9 mouse cellular contexts compared by ENCODE assay signal in the genomic region with DNA sequence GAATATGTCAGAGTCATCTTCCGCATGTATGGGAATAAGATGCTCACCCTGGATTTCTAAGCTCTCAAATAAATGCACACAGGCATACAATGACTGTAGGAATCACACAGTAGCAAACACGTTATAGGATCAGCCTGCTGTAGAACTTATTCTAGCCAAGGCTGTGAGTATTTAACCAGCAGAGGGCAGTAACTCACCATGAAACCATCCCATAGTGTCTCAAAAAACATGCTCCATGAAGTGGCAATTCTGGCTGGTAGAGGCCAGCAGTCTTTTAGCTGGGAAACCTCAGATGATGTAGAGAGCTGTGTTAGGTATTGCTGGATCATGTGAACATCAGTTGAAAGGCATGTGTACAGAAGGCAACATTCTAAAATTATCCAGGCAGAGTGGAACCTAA. TPM values are rescaled to one million over a fixed set of nuclear protein-coding genes. Genes with fewer than 3 reads are reported as not detected.
DNase-seq lines count a peak whose midpoint lies in the region; ATAC-seq and TF ChIP-seq lines count a peak whose summit lies in the region.
"Had no signal": no experiment of that assay in that cellular context is flagged by ENCODE, and none has a peak within 500 bp of the region (broad histone marks: within the 10 kb centered on the region; RNA-seq: fewer than 3 reads in every experiment).

No protein-coding gene starts in this region.

- no peaks in the 10 kb centered on the region for H3K27me3 ChIP-seq in lung, embryonic 14.5 days (ENCODE audit: insufficient read depth, low read length)
- no peaks in the 10 kb centered on the region for H3K27me3 ChIP-seq in embryonic facial prominence, embryonic 14.5 days (replicated peaks; ENCODE audit: control insufficient read depth, insufficient read depth, low read length)
- no peaks in the 10 kb centered on the region for H3K27me3 ChIP-seq in intestine, embryonic 16.5 days (replicated peaks; ENCODE audit: control insufficient read depth, insufficient read depth, low read length)
- H3K27me3 ChIP-seq: neural tube, embryonic 12.5 days had no signal

- WGBS in lung, embryonic 14.5 days, result 40% methylated on average over 2 of the region's 2 CpGs
- WGBS in lung, adult 2 months, result 31% methylated on average over 2 of the region's 2 CpGs
- WGBS in embryonic facial prominence, embryonic 14.5 days, result 40% methylated on average over 2 of the region's 2 CpGs
- 37% methylated on average over 2 of the region's 2 CpGs for WGBS in intestine, embryonic 16.5 days

- H3K36me3 ChIP-seq in lung, embryonic 14.5 days (ENCODE audit: insufficient read depth), result no peaks in the 10 kb centered on the region
- no peaks in the 10 kb centered on the region for H3K36me3 ChIP-seq in embryonic facial prominence, embryonic 14.5 days (ENCODE audit: control insufficient read depth, insufficient read depth, low read length)
- no peaks in the 10 kb centered on the region for H3K36me3 ChIP-seq in intestine, embryonic 16.5 days (ENCODE audit: control insufficient read depth, insufficient read depth, low read length)
- H3K36me3 ChIP-seq: neural tube, embryonic 12.5 days had no signal

- H3K4me1 ChIP-seq in lung, embryonic 14.5 days (ENCODE audit: insufficient read depth), result no peaks in the 10 kb centered on the region
- no peaks in the 10 kb centered on the region for H3K4me1 ChIP-seq in lung, adult 2 months (ENCODE audit: control insufficient read depth, insufficient read depth, low read length)
- H3K4me1 ChIP-seq in embryonic facial prominence, embryonic 14.5 days (ENCODE audit: control insufficient read depth, insufficient read depth, low read length), result no peaks in the 10 kb centered on the region
- H3K4me1 ChIP-seq in intestine, embryonic 16.5 days (ENCODE audit: control insufficient read depth, insufficient read depth, low read length), result no peaks in the 10 kb centered on the region
- H3K4me1 ChIP-seq: neural tube, embryonic 12.5 days had no signal

- H3K9me3 ChIP-seq in lung, embryonic 14.5 days (ENCODE audit: low read depth, low read length), result no peaks in the 10 kb centered on the region
- H3K9me3 ChIP-seq in embryonic facial prominence, embryonic 14.5 days (ENCODE audit: control insufficient read depth, low read length), result no peaks in the 10 kb centered on the region
- no peaks in the 10 kb centered on the region for H3K9me3 ChIP-seq in intestine, embryonic 16.5 days (ENCODE audit: control insufficient read depth, low read length)
- H3K9me3 ChIP-seq: neural tube, embryonic 12.5 days had no signal

- no peak overlapping the region for H3K4me2 ChIP-seq in lung, embryonic 14.5 days
- H3K4me2 ChIP-seq in embryonic facial prominence, embryonic 14.5 days (ENCODE audit: low read depth, low read length), result no peak overlapping the region
- H3K4me2 ChIP-seq in intestine, embryonic 16.5 days (ENCODE audit: low read depth, low read length), result no peak overlapping the region
- H3K4me2 ChIP-seq: neural tube, embryonic 12.5 days had no signal

- intact Hi-C loops in left cerebral cortex, postnatal 4 days (cut with DNase I), result no loop called here

- peak; percentile 52; the same call in 1 of the 2 replicates for ATAC-seq in lung, embryonic 14.5 days (ENCODE audit: insufficient read depth)
- peak; percentile 47; the same call in 1 of the 2 replicates for ATAC-seq in embryonic facial prominence, embryonic 14.5 days (ENCODE audit: low read depth)
- ATAC-seq in intestine, embryonic 16.5 days, result peak; percentile 45

- H3K27ac ChIP-seq in lung, embryonic 14.5 days (ENCODE audit: low read depth), result no peak overlapping the region
- H3K27ac ChIP-seq in embryonic facial prominence, embryonic 14.5 days (replicated peaks; ENCODE audit: low read depth, low read length), result no peak overlapping the region
- H3K27ac ChIP-seq in intestine, embryonic 16.5 days (ENCODE audit: low read length), result no peak overlapping the region
- H3K27ac ChIP-seq: neural tube, embryonic 12.5 days had no signal

- TF ChIP-seq CTCF in lung, embryonic 14.5 days (IDR thresholded peaks at IDR 0.05; ENCODE audit: low read depth), result peak; percentile 86
- TF ChIP-seq CTCF in lung, adult 2 months (IDR thresholded peaks at IDR 0.05; ENCODE audit: insufficient read depth, low read length), result no peak

- TF ChIP-seq POLR2A in lung, adult 2 months (IDR thresholded peaks at IDR 0.05; ENCODE audit: borderline replicate concordance, extremely low read depth, low read depth, low read length), result no peak

- no peak overlapping the region for H3K4me3 ChIP-seq in lung, embryonic 14.5 days (ENCODE audit: low read depth, low read length)
- no peak overlapping the region for H3K4me3 ChIP-seq in lung, adult 2 months (replicated peaks; ENCODE audit: extremely low read depth, low read depth, low read length)
- H3K4me3 ChIP-seq in embryonic facial prominence, embryonic 14.5 days (ENCODE audit: low read depth, low read length), result no peak overlapping the region
- H3K4me3 ChIP-seq in intestine, embryonic 16.5 days (ENCODE audit: low read length), result no peak overlapping the region
- H3K4me3 ChIP-seq: neural tube, embryonic 12.5 days had no signal

- no peak overlapping the region for H3K9ac ChIP-seq in lung, embryonic 14.5 days
- no peak overlapping the region for H3K9ac ChIP-seq in embryonic facial prominence, embryonic 14.5 days (ENCODE audit: low read depth, low read length)
- H3K9ac ChIP-seq in intestine, embryonic 16.5 days (ENCODE audit: low read depth, low read length), result no peak overlapping the region
- H3K9ac ChIP-seq: neural tube, embryonic 12.5 days had no signal

- peak; percentile 91 for DNase-seq in lung, embryonic 14.5 days
- no peak for DNase-seq in lung, adult 2 months
- DNase-seq in adipocyte (ENCODE audit: low spot score), result peak; percentile 75
- DNase-seq in embryonic facial prominence, embryonic 14.5 days (ENCODE audit: low spot score), result peak; percentile 85
- DNase-seq in left cerebral cortex, postnatal 4 days, result peak; percentile 29
- DNase-seq in retina, postnatal 1 day, result peak; percentile 86
- DNase-seq in spleen, postnatal 10 days (ENCODE audit: low spot score in 2 of 2), result no peak

RNA-seq across cellular contexts. Expression of gene Duxbl3, which starts 45.3 kb away (rescaled TPM):
- polyA plus RNA-seq in lung, embryonic 14.5 days (2014; fragmentation: Nextera tagmentation; extraction: Ambion mirVana), result 0.69 and 2.3 TPM in 2 replicates
- 0.24 and 0.50 TPM in 2 replicates for polyA plus RNA-seq in lung, adult 2 months (2012; rRNA removed)
- 1.8 and 3.1 TPM in 2 replicates for polyA plus RNA-seq in embryonic facial prominence, embryonic 14.5 days (2014; fragmentation: Nextera tagmentation; extraction: Ambion mirVana)
- polyA plus RNA-seq in intestine, embryonic 16.5 days (2015; fragmentation: Nextera tagmentation; extraction: Ambion mirVana), result 0.27 and 0.71 TPM in 2 replicates
- 1 to 10 TPM; 5.8 to 6.7 TPM for total RNA-seq in left cerebral cortex, postnatal 4 days (2021)

Comparison
In these comparisons a context has a peak if more than half of its experiments do, and no peak if none do; other contexts are left out.
1. DNase-seq: peak in lung, embryonic 14.5 days (single experiment), adipocyte (single experiment), embryonic facial prominence, embryonic 14.5 days (single experiment), left cerebral cortex, postnatal 4 days (single experiment) and retina, postnatal 1 day (single experiment); none in lung, adult 2 months (single experiment) and spleen, postnatal 10 days (0 of 2).
2. Peak in every context shown above with its lines, with median percentiles within 50 percentile points of each other: ATAC-seq.